Mouse (Mus musculus): ENCODE results near the gene Uri1. TPM values are rescaled to one million over a fixed set of nuclear protein-coding genes. Genes with fewer than 3 reads are reported as not detected.

Uri1 gene
- polyA plus RNA-seq, 1 experiment = 21.0 TPM

- TF ChIP-seq POLR2A (IDR thresholded peaks at IDR 0.05; ENCODE audit: borderline replicate concordance, low read depth, low read length) = no peak
- no peak for TF ChIP-seq CTCF (IDR thresholded peaks at IDR 0.05; ENCODE audit: low read depth, low read length)
- H3K4me1 ChIP-seq (ENCODE audit: control insufficient read depth, insufficient read depth, low read length) = no peaks in the 10 kb centered on the region
- no peak overlapping the region for H3K27ac ChIP-seq (ENCODE audit: insufficient read depth, low read depth, low read length)
- H3K4me3 ChIP-seq (ENCODE audit: insufficient read depth, low read length) = no peak overlapping the region
Observed at GRCm38 (mm10) chr7:38041244-38041643, 17.9 kb upstream of the Uri1 start.

GRCm38 (mm10) chr7:38037586-38037985 lies 14.2 kb upstream of the Uri1 start:
- no peaks in the 10 kb centered on the region for H3K4me1 ChIP-seq (ENCODE audit: control insufficient read depth, insufficient read depth, low read length)
- TF ChIP-seq CTCF (IDR thresholded peaks at IDR 0.05; ENCODE audit: low read depth, low read length) = no peak
- TF ChIP-seq POLR2A (IDR thresholded peaks at IDR 0.05; ENCODE audit: borderline replicate concordance, low read depth, low read length) = no peak

GRCm38 (mm10) chr7:38031183-38031582 lies 7.8 kb upstream of the Uri1 start:
- peaks cover 7% of the 10 kb centered on the region for H3K4me1 ChIP-seq (ENCODE audit: control insufficient read depth, insufficient read depth, low read length)
- H3K4me3 ChIP-seq (ENCODE audit: insufficient read depth, low read length) = no peak overlapping the region
- TF ChIP-seq POLR2A (IDR thresholded peaks at IDR 0.05; ENCODE audit: borderline replicate concordance, low read depth, low read length) (no peak), CTCF (IDR thresholded peaks at IDR 0.05; ENCODE audit: low read depth, low read length) (no peak)
- H3K27ac ChIP-seq (ENCODE audit: insufficient read depth, low read depth, low read length) = no peak overlapping the region

More at GRCm38 (mm10) chr7:38037586-38037985, 14.2 kb upstream of the Uri1 start:
- H3K4me3 ChIP-seq (ENCODE audit: insufficient read depth, low read length) = no peak overlapping the region
- no peak overlapping the region for H3K27ac ChIP-seq (ENCODE audit: insufficient read depth, low read depth, low read length)

GRCm38 (mm10) chr7:38030606-38031005 lies 7.3 kb upstream of the Uri1 start:
- Histone ChIP-seq H3K27ac (ENCODE audit: insufficient read depth, low read depth, low read length) (no peak overlapping the region), H3K4me1 (ENCODE audit: control insufficient read depth, insufficient read depth, low read length) (peaks cover 7% of the 10 kb centered on the region), H3K4me3 (ENCODE audit: insufficient read depth, low read length) (no peak overlapping the region)
- TF ChIP-seq CTCF (IDR thresholded peaks at IDR 0.05; ENCODE audit: low read depth, low read length) = no peak
- TF ChIP-seq POLR2A (IDR thresholded peaks at IDR 0.05; ENCODE audit: borderline replicate concordance, low read depth, low read length) = no peak

- no peak overlapping the region for H3K4me3 ChIP-seq (ENCODE audit: insufficient read depth, low read length)
- H3K4me1 ChIP-seq (ENCODE audit: control insufficient read depth, insufficient read depth, low read length) = peaks cover 10% of the 10 kb centered on the region
- TF ChIP-seq CTCF (IDR thresholded peaks at IDR 0.05; ENCODE audit: low read depth, low read length) (no peak), POLR2A (IDR thresholded peaks at IDR 0.05; ENCODE audit: borderline replicate concordance, low read depth, low read length) (no peak)
- no peak overlapping the region for H3K27ac ChIP-seq (ENCODE audit: insufficient read depth, low read depth, low read length)
Observed at GRCm38 (mm10) chr7:38029986-38030385, 6.6 kb upstream of the Uri1 start.

- Histone ChIP-seq H3K4me3 (ENCODE audit: insufficient read depth, low read length) (no peak overlapping the region), H3K4me1 (ENCODE audit: control insufficient read depth, insufficient read depth, low read length) (peaks cover 11% of the 10 kb centered on the region), H3K27ac (ENCODE audit: insufficient read depth, low read depth, low read length) (no peak overlapping the region)
- TF ChIP-seq POLR2A (IDR thresholded peaks at IDR 0.05; ENCODE audit: borderline replicate concordance, low read depth, low read length) (no peak), CTCF (IDR thresholded peaks at IDR 0.05; ENCODE audit: low read depth, low read length) (no peak)
Observed at GRCm38 (mm10) chr7:38029083-38029482, 5.7 kb upstream of the Uri1 start.

GRCm38 (mm10) chr7:38027940-38028600 lies 4.7 kb upstream of the Uri1 start:
- H3K4me1 ChIP-seq (ENCODE audit: control insufficient read depth, insufficient read depth, low read length) = peaks cover 11% of the 10 kb centered on the region
- no peak overlapping the region for H3K27ac ChIP-seq (ENCODE audit: insufficient read depth, low read depth, low read length)
- H3K4me3 ChIP-seq (ENCODE audit: insufficient read depth, low read length) = no peak overlapping the region
- TF ChIP-seq CTCF (IDR thresholded peaks at IDR 0.05; ENCODE audit: low read depth, low read length) (no peak), POLR2A (IDR thresholded peaks at IDR 0.05; ENCODE audit: borderline replicate concordance, low read depth, low read length) (no peak)

GRCm38 (mm10) chr7:38024839-38025238 lies 1.5 kb upstream of the Uri1 start:
- peaks cover 11% of the 10 kb centered on the region for H3K4me1 ChIP-seq (ENCODE audit: control insufficient read depth, insufficient read depth, low read length)
- H3K4me3 ChIP-seq (ENCODE audit: insufficient read depth, low read length) = no peak overlapping the region
- H3K27ac ChIP-seq (ENCODE audit: insufficient read depth, low read depth, low read length) = no peak overlapping the region
- TF ChIP-seq CTCF (IDR thresholded peaks at IDR 0.05; ENCODE audit: low read depth, low read length) = no peak

GRCm38 (mm10) chr7:38019770-38020169 lies 3.6 kb downstream of the Uri1 start:
- TF ChIP-seq CTCF (IDR thresholded peaks at IDR 0.05; ENCODE audit: low read depth, low read length) (no peak), POLR2A (IDR thresholded peaks at IDR 0.05; ENCODE audit: borderline replicate concordance, low read depth, low read length) (no peak)
- Histone ChIP-seq H3K27ac (ENCODE audit: insufficient read depth, low read depth, low read length) (no peak overlapping the region), H3K4me3 (ENCODE audit: insufficient read depth, low read length) (peak overlapping the region; percentile 92)

GRCm38 (mm10) chr7:38019369-38019749 lies 4.0 kb downstream of the Uri1 start:
- Histone ChIP-seq H3K27ac (ENCODE audit: insufficient read depth, low read depth, low read length) (peak overlapping the region; percentile 50; the same call in 1 of the 2 replicates), H3K4me1 (ENCODE audit: control insufficient read depth, insufficient read depth, low read length) (peaks cover 2% of the 10 kb centered on the region), H3K4me3 (ENCODE audit: insufficient read depth, low read length) (peak overlapping the region; percentile 92)
- TF ChIP-seq POLR2A (IDR thresholded peaks at IDR 0.05; ENCODE audit: borderline replicate concordance, low read depth, low read length) (0 out of 2 replicates have a peak, but pooled peaks have one; percentile 29), CTCF (IDR thresholded peaks at IDR 0.05; ENCODE audit: low read depth, low read length) (no peak)

More at GRCm38 (mm10) chr7:38019770-38020169, 3.6 kb downstream of the Uri1 start:
- peaks cover 2% of the 10 kb centered on the region for H3K4me1 ChIP-seq (ENCODE audit: control insufficient read depth, insufficient read depth, low read length)

All from bone marrow macrophage, adult 2 months (primary cell).